Mouse (Mus musculus) gastrocnemius, adult 8-10 months (tissue): ENCODE data around the gene Myt1l. TPM values are rescaled to one million over a fixed set of nuclear protein-coding genes. Genes with fewer than 3 reads are reported as not detected.

Source experiments
- DNase-seq, 2 experiments: peaks; one replicate each; pipeline ENCODE4 v3.0.0; 2022; ENCODE audit warnings: low spot score in 2 of 2
- total RNA-seq, 4 experiments: library from RNA; stranded (reverse); gene quantifications; 2 replicates each; pipeline ENCODE4 v1.2.4; 2022

The Myt1l gene
- total RNA-seq, 4 experiments from 2014 or later = 0.35 TPM; not detected in 3

DNA sequence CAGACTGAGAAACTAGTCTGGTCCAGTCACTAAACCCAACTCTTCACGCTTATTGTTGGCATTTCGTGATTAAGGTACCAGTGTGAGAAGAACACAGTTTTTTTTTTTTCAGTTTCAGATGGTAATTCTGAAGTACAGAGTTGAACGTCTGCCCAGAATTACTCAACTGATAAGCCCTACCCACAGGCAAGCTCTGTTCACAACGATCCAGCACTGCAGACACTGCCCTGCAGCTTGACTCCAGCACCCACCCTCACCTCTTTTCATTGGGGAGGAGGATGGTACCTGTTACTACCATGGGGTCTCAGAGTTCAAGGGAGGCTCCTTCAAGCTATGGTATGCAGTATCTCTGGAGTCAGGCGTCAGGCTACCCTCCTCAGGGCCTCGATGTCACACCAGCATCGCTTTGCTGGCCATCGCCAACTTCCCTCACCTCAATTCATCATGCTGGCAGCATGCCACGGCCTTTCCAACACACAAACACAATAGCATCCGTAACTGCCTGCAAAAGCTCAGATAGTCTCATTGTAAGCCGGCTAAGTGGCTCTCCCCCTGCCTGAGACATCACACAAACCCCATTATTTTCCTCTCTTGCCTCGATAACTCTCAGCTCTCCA lies 281.5 kb downstream of the Myt1l start:
- DNase-seq = no peak

DNA sequence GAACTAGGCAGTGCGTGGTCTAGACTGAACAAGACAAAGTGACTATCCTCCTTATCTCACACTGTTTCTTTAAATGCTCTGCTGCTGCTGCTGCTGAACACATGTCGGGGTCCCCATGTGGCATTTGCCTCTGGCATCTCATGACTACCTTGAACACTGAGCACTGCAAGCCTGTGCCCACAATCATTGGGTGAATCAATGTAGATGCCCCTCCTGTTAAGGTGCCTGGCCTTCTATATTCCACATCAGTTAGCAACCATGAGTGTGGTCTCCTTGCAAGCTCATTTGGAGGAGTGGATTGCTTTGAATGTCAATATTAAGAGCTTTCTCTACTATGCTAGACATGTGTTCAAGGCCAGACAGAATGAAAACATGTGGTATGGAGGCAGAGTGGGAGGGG lies 287.3 kb downstream of the Myt1l start:
- DNase-seq = no peak

DNA sequence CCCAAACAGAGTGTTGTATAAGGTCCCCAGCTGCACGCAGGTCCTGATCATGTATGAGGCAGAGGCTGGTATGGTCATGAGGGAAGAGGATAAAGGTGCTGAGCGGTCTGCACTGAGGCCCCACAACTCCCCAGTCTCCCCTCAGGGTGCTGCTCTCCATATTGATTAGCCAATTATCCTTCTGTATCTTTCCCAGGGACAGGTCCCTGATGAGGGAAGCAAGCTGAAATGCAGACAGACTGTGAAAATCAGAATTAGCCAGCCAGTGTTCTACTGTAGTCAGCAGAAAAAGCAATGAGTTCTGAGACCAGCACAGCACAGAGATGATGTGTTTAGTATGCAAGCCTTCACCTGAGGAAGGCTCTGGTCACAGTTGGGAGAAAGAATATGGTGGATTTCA lies 287.9 kb downstream of the Myt1l start:
- no peak for DNase-seq

DNA sequence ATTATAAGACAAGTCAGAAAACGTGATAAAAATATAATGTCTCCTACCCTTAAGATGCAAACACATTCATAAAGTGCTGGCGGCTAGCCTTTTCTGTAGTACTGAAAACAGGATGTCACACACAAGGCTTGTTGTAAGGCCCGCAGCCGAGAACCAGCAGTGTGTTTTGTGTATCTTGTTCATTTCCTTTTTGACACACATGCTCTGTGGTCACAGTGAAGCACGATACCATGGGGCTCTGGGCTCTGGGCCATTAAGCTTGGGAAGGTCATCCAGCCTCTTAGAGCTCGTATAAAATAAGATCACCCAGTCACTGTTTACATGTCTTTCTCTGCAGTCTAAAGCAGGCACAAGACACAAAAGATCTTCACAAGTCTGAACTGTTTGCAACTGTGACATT lies 288.6 kb downstream of the Myt1l start:
- DNase-seq = peak; percentile 36 to 62

DNA sequence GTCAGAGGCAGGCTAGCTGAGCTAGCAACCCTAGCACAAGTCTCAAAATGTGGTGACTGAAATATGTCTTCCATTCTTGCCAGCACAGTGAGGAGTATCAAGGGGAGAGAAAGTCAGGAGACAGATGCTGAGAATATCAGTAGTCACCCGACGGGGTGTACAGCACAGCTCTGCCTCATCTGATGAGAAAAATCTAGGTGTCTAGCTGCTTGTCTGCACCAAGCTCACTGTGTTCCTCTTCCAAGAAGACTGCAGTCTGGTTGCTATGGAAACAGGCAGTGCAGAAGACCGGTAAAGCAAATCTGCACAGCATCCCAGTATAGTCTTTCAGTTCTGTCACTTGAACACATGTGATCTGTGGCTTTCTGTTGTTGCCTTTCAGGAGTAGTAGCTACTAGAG lies 294.0 kb downstream of the Myt1l start:
- no peak for DNase-seq

DNA sequence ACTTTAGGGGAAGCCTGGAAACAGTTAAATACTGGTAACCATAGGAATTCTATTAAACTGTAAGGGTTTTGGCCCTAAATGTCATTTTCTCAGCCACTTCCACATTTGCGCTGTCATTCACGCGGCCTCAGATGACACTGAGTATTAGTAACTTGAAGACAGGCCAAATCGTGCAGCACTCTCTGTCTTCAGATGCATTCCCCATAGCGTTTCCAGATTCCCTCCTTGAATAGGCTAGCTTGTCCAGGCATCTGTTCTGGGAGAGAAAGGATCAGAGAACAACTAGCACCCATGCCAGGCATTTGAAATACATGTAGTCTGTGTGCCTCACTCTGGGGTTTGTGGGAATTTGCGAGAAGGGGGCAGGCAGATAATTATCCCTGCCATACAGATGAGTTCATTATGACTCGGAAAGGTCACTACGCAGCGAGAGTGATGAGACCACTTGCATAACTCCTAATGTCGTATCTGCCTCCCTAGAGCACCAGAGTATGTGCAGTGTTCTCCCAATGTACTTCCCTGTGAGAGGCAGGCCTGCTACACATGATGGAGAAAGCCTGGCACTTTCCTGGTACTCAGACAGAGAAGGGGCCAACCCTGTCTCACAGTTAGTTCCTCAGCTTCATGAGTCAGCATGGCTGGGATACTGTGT lies 295.7 kb downstream of the Myt1l start:
- DNase-seq = no peak

DNA sequence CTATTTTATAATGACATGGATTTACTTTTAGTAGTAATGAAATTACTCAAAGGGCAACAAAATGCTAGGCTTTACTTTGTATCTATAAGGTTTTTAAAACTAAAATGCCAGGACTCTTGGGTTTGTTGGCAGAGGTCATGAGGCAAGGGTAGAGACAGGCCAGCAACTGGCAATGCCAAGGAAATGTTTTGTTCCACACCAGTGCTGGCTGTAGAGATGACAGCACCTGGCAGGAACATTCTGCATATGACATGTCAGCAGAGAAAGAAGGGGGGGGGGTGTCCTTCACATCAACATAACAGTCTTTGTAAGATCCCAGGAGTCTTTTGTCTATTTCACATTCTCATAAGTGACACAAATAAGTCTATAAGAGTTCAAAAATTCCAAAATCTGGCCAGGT lies 302.4 kb downstream of the Myt1l start:
- no peak for DNase-seq

DNA sequence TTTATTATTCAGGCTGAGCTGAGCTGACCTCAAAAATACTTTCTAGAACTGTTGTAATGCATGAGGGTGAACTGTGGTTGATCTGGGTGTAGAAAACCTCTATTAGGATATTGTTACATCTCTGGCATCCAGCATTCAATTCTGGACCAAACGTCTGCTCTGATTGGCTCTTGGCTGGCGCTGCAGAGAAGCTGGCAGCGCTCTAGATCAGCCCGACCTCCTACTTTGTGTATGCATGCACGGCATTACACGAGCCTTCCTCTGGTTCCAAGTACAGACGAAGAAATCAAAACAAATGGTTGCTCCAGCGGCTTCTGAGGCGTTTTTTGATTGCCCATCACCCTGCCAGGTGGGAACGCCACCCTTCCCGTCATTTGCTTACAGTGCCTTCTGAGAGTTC lies 303.2 kb downstream of the Myt1l start:
- DNase-seq = no peak

DNA sequence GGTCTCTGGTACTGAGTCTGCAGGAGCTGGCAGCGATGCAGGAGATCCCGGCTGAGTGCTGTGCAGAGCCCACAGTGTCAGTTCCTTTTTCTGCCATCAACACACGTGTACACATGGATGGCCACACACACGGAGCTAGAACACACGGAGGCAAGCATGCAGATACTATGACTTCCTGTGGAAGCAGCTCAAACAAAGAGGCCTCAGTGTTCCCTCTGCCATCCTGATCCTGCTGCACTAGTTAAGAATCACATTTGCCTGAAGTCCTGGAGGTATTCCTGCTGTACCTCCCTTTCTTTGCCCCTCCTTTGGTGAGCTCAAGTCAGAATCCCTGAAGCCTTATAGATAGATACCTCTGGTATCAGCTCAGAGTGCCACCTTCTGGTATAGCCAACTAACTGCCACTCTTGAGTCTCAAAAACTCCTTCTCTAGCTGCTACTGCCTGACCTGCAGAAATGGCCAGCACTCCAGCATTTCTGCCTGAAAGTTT lies 309.2 kb downstream of the Myt1l start:
- DNase-seq = no peak

DNA sequence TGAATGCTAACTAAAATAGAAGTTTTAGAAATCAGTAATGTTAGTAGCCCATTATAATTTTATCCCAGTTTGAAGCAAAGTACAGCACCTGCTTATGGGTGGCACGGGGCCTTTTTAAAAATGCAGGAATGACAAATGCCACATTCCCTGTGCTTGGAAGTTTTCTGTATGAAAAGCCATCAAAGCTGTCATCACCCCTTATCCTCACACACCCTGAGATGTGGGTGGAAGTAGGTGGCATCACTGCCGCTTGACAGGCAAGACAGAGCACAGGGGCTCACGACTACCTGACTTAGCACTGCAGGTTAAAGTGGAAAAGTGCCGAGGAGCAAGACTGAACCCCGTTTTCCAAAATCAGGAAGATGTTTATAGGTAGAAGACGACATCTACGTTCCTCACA lies 310.2 kb downstream of the Myt1l start:
- DNase-seq = no peak

DNA sequence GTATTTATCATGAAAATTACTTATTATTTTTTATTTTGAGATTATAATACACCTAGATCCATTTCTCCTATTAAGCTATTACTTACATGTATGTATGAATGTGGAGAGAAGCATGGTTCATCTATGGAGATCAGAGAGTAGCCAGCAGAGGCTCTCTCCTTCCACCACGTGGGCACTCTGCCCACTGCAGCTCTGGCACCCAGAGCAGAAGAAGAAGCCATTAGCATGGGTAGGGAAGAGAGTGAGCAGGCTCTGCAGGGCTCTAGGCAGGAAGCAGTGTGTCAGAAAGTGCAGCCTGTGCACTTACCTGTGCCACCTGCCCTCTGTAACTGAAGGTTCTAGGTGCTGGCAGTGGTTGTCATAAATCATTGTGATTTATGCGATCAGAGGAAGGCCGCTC lies 321.8 kb downstream of the Myt1l start:
- DNase-seq = no peak

DNA sequence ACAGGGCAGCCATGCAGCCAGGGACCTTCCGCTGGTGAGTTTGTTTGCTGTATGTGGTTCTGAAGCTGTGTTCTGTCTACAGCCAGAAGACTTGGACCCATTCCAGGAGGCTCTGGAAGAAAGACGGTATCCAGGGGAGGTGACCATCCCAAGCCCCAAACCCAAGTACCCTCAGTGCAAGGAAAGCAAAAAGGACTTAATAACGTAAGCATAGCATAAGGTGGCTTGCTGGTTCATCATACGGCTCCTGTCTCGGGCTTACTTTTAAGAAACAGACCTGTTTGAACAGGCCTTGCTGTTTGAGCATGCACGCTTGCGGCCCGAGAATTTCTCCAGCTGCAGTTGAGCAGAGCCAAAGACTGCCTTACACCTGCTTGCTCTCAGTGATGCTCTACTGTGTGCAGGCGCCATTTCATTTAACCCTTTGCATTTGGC lies 326.0 kb downstream of the Myt1l start:
- DNase-seq = no peak

DNA sequence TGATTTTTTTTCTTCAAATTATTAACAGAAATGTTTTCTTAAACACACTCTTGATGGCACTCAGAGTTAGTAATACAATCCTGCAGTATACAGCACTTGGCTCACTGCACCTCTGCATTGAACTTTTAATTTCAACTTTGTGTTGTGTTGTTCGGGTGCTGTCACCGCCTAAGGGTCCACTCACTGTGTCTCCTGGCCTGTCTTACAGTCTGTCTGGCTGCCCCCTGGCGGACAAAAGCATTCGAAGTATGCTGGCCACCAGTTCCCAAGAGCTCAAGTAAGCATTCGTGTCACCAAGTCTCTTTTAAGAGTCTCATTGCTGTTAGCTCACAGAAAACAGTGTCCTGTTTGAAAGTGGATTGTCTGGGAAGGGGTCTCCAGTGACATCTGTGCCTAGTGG lies 326.8 kb downstream of the Myt1l start:
- DNase-seq = no peak

DNA sequence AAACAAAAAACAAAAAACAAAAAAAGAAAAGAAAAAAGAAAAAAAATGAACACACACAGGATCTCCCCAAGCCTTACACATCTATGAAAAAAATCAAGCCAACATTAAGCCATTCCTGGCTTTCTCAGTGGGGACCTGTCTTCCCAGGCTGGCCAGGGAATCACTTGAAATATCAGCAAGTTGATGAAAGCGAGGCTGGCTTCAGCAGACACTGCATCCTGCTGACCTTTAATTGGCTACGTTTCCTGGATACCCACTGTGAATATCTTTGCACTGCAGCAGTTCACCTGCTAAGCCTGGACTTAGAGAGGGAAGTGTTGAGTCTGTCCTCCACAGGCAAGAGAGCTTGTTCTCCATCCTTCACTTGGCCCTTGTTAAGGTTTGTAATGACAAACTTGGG lies 332.8 kb downstream of the Myt1l start:
- DNase-seq = no peak

DNA sequence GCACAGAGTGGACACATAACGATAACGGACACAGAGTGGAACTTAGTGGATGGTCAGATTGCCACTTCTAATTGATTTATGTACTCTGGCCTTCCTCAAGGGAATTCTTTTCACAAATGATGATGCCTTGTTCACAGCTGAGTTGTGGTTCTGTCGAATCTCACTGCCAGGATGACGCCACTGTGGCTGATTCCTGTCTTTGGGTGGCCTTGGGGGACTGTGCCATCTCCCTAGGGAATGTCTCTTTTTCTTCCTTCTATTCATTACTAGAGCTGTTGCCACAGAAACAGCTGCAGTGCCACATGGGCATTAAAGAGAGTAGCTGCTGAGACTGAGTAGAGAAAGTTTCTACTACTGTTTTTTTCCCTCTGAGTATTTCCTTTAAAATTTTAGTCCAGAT lies 340.1 kb downstream of the Myt1l start:
- no peak for DNase-seq

DNA sequence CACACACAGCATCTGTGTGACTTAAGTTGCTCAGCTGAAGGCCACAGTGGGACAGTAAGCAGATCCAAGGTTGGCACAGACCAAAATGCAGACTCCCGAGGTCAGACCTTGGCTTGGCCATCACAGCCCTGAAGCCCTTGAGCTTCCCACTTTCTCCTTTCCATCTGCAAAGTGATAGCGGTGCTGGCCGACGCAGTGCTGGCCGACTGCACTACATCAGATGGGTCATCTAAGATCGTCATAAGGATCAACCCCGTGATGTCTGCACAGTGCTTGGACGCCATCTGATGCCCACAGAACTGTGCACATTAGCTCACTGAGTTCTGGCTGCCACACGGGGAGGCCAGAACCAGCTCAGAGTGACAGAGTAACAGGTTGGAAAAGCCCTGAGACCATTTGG lies 340.6 kb downstream of the Myt1l start:
- DNase-seq = peak; percentile 15

DNA sequence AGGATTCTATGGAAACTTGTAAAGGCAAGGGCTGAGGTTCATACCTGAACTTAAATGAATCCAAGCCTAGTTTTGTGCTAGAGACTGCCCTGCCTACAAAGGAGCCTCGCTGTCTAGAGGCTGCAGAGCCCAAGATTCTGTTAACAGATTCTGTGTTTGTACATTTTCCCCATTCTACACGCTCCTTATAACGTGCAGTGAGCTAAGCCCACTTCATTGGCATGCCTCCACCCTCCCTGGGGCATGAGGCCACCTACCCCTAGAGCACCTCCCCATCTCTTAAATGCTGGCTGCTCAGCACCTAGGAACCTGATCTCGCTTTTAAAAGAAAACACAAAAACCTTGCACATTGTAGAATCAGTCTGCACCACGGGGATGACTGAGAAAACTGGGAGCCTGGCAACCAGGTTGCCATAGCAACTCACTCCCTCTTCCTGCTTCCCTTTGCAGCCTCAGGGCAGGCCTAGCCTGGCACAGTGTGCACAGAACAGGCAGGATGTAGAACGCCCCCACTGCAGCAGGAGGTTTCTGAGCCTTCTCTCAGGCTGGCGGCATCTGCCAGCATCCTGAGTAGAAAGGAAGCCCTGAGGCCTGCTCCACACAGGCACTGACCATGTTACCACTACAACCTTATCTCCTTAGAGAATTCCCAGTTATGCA lies 344.1 kb downstream of the Myt1l start:
- no peak for DNase-seq

DNA sequence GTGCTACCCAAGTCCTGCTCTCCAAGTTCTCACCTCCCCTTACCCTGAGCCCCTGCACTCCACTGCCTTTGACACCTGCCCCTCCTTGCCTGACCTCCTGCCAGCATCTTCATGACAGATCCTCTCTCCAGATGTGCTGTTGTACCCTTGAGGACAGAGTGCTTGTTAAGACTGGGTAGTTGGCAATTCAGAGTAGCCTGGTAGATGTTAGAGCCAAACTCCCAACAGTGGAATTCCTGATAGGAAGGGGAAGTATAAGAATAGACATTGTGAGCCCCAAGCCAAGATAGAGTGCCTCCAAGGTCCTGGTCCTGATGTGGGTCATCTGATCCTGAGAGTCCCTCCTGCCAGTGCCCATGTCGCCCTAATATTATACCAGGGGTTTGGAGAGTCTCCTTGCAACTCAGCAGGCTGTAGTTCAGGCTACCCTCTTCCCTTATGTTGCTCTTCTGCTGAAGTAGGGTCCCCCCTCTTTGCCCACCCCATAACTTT lies 345.1 kb downstream of the Myt1l start:
- DNase-seq = no peak

DNA sequence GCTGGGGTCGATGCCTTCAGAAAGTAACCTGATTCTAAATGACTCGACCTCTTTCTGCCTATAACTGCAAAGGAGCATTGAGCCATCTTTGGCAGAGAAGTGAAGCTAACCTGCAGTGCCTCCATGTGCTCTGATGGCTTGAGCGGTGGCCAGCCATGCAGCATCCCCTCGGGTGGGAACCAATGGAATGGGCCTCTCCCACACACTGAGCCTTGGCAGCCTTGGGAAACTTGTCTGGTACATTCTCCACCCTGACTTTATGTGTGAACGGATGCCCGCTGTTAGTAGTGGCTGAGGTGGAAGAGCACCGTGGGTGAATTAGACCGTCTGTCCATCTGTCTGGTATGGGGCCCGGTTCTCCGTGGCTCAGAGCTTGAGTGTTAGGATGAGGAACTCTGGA lies 349.8 kb downstream of the Myt1l start:
- DNase-seq = no peak

DNA sequence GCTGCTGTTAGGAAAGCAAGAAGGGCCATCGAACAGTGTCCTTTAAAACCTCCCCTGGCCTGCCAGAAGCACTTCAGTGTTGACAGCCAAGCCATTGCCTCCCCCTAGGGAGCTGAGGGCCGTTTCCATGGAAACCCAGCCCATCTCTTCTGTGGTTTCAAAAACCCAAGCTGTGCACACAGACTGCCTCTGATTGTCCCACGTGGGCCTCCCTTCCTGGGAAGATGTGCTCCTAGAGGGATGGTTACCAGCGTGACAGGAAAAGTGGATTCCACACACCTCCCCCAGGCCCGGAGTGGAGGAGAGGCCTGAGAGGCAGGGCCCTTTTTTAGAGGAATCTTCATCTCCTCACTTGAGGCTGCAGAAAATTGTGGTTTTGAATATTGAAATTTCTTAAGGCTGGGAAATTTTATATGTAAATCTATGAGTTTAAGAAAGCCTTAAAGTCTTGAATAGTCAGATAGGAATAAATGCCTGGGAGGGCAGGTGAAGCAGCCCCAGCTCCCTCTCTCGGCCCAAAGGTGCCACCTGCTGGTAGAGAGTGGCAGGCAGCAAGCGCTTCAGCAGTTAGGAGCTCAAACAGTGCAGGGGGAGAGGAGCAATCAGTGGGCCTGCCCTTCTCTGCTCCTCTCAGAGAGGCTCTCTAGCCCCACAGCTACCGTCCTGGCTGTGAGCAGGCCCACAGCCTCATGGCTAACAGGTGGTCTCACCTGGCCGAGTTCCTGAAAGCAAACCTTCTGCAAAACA lies 354.9 kb downstream of the Myt1l start:
- peak; percentile 26 to 34 for DNase-seq

DNA sequence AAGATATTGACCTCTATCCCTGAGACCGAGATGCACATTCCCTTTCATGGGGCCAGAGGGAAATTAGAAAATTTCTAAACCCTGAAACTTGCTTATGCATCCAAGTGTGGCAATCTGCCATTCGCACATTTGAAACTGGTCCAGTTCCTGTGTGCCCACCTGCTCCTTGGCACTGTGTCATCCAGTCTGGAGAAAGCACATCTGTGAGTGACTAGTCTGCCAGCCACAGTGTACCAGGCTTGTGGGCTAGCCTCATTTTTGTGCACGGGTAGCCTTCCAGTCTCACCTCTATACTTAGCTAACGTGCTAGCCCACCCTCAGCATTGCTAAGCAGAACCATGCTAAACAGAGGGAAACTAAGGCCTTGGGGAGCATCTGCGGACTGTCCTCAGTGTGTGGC lies 356.2 kb downstream of the Myt1l start:
- no peak for DNase-seq

DNA sequence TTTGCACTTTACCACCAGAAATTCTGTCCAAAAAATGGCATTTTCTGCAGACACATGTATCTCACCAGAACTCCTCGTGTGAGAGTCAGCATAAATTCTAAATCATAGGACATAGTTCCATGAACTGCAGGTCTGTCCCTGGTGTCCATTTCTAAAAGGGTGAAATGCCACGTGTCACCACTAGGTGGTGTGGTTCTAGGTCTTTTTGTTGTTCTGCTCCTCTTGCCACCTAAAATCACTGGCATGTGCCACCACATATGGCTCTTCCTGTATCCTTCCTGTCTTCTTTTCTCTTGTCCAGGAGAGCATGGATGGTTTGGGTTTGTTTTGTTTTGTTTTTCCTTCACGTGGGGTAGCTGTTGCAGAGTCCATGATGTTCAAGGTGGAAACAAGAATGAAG lies 366.5 kb downstream of the Myt1l start:
- DNase-seq = no peak
